Mouse (Mus musculus): Measurements from ENCODE around the gene Nfkb2. TPM values are rescaled to one million over a fixed set of nuclear protein-coding genes. Genes with fewer than 3 reads are reported as not detected.

Nfkb2 gene
- polyA plus RNA-seq, 1 experiment from 2014 or later = 7.7 TPM

DNA sequence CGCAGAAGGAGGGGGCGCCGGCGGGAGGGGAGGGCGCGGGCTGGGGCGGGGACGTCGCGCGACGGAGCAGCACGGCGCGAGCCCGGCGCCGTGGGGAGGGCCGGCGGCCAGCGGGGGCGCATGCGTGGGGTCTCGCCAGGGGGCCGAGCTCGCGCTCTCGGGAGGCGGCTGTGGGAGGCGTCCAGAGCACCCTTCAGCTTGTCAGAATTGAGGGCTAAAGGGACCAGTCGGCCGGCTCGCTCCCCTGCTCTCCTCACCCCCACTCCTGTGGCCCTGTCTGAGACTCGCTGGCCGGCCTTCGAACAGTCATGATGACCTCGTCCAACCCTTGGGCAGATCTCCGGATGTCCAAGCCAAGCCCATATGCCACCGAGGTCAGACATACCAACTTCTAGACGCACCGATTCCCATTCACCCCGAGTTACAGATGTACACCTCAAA, 13.9 kb downstream of the Nfkb2 start:
- H3K4me1 ChIP-seq (ENCODE audit: insufficient read depth) = no peaks in the 10 kb centered on the region

GRCm38 (mm10) chr19:46318586-46319378, 14.7 kb downstream of the Nfkb2 start:
- no peaks in the 10 kb centered on the region for H3K4me1 ChIP-seq (ENCODE audit: insufficient read depth)
- H3K27me3 ChIP-seq (ENCODE audit: insufficient read depth, low read length) = peaks cover 93% of the 10 kb centered on the region
- H3K9ac ChIP-seq = no peak overlapping the region
- H3K4me2 ChIP-seq = peak overlapping the region; percentile 72
- H3K4me3 ChIP-seq (ENCODE audit: low read depth, low read length) = peak overlapping the region; percentile 46
- 10% methylated on average over 16 of the region's 16 CpGs for WGBS
- no peak overlapping the region for H3K27ac ChIP-seq (ENCODE audit: low read depth)
- H3K9me3 ChIP-seq (ENCODE audit: low read depth, low read length) = no peaks in the 10 kb centered on the region
- ATAC-seq (ENCODE audit: insufficient read depth) (no peak), DNase-seq (peak; percentile 71)
- no peak for TF ChIP-seq CTCF (IDR thresholded peaks at IDR 0.05; ENCODE audit: low read depth)
- no peaks in the 10 kb centered on the region for H3K36me3 ChIP-seq (ENCODE audit: insufficient read depth)

More for the DNA sequence above, 13.9 kb downstream of the Nfkb2 start:
- H3K36me3 ChIP-seq (ENCODE audit: insufficient read depth) = no peaks in the 10 kb centered on the region
- peak overlapping the region; percentile 41; the same call in 1 of the 2 replicates for H3K9ac ChIP-seq
- H3K27ac ChIP-seq (ENCODE audit: low read depth) = no peak overlapping the region
- peak overlapping the region; percentile 72 for H3K4me2 ChIP-seq
- peaks cover 86% of the 10 kb centered on the region for H3K27me3 ChIP-seq (ENCODE audit: insufficient read depth, low read length)
- WGBS = 1% methylated on average over 37 of the region's 42 CpGs
- H3K9me3 ChIP-seq (ENCODE audit: low read depth, low read length) = no peaks in the 10 kb centered on the region
- ATAC-seq (ENCODE audit: insufficient read depth) = peak; percentile 9; the same call in 1 of the 2 replicates
- TF ChIP-seq CTCF (IDR thresholded peaks at IDR 0.05; ENCODE audit: low read depth) = no peak
- peak overlapping the region; percentile 46 for H3K4me3 ChIP-seq (ENCODE audit: low read depth, low read length)
- DNase-seq = peak; percentile 26

DNA sequence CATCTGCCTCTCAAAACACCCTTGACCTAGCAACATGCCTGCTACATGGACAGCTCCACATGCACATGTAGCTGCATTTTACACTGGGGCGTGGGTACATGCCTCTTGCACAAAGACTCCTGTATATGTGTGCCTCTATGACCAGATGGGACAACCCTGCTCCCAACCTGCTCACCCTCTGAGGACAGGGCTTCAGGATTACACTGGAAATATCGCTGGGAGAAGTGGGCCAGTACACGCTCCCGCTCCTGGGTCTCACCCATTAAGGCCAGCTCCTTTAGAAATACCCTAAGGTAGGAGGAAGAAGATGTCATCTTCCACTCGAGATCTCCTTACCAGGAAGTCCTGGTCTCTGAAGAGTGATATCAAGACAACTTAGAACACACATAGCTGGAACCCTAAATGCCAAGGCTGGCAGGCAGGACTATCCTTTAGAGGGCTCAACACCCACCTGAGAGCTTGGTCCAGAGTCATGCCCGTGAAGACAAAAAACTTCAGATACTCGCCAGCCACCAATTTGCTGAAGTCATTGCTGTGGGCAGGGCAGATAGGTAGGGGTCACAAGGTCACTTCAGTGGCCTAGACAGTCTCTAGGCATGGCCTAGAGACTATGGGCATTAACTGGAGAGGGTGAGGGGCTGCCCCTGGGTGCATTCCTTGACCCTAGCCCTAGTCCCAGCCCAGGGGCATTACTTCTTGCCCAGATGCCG, 16.1 kb downstream of the Nfkb2 start:
- no peaks in the 10 kb centered on the region for H3K9me3 ChIP-seq (ENCODE audit: low read depth, low read length)
- H3K4me1 ChIP-seq (ENCODE audit: insufficient read depth) = no peaks in the 10 kb centered on the region
- no peak overlapping the region for H3K9ac ChIP-seq
- no peak overlapping the region for H3K4me3 ChIP-seq (ENCODE audit: low read depth, low read length)
- H3K4me2 ChIP-seq = no peak overlapping the region
- peaks cover 93% of the 10 kb centered on the region for H3K27me3 ChIP-seq (ENCODE audit: insufficient read depth, low read length)
- DNase-seq (no peak), ATAC-seq (ENCODE audit: insufficient read depth) (no peak)
- no peak overlapping the region for H3K27ac ChIP-seq (ENCODE audit: low read depth)
- TF ChIP-seq CTCF (IDR thresholded peaks at IDR 0.05; ENCODE audit: low read depth) = no peak
- no peaks in the 10 kb centered on the region for H3K36me3 ChIP-seq (ENCODE audit: insufficient read depth)
- 73% methylated on average over 8 of the region's 8 CpGs for WGBS

DNA sequence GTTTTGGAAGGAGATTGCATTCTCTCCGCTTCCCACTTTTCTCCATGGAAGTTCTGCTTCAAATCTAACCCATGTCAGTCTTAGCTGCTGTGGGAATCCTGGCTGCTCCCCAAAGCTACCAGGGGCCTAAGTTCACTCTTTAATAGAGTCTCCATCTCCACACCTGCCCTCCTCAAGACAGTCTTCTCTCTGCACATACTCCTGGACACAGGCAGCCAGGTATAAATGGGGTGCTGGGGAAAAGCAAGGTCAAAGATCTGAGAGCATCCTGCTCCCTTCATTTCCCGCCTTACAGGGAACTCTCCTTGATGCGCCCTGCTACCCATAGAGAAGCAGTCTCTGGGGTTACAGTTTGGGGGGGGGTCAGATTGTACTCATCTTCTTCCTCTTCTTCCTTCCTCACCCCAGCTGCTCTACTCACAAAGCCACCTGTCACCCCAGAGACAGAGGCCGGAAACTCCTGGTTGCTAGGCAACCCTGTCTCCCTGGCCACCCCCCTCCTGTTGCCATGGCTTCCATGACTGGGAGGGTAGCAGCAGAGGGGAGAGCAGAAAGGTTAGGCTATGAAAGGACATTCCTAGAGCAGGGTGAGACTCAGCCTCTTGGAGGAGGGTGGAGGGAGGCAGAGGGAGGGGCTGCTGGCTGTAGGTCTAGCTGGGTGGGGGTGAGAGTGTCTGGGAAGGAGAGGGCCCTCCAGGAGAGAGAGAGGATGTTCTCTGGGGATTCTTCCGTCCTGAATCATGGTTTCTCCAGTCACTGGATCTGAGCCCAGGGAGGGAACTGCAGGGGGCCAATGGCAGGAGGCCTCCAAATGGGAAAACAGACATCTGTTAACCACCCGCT, 17.2 kb downstream of the Nfkb2 start:
- DNase-seq = no peak
- no peak for ATAC-seq (ENCODE audit: insufficient read depth)
- WGBS = 26% methylated on average over 6 of the region's 6 CpGs
- Histone ChIP-seq H3K9ac (no peak overlapping the region), H3K27ac (ENCODE audit: low read depth) (no peak overlapping the region), H3K4me2 (no peak overlapping the region), H3K4me3 (ENCODE audit: low read depth, low read length) (no peak overlapping the region), H3K9me3 (ENCODE audit: low read depth, low read length) (no peaks in the 10 kb centered on the region), H3K36me3 (ENCODE audit: insufficient read depth) (no peaks in the 10 kb centered on the region), H3K27me3 (ENCODE audit: insufficient read depth, low read length) (peaks cover 95% of the 10 kb centered on the region), H3K4me1 (ENCODE audit: insufficient read depth) (no peaks in the 10 kb centered on the region)
- TF ChIP-seq CTCF (IDR thresholded peaks at IDR 0.05; ENCODE audit: low read depth) = no peak

GRCm38 (mm10) chr19:46322144-46322995, 18.2 kb downstream of the Nfkb2 start:
- TF ChIP-seq CTCF (IDR thresholded peaks at IDR 0.05; ENCODE audit: low read depth) = no peak
- Histone ChIP-seq H3K27ac (ENCODE audit: low read depth) (no peak overlapping the region), H3K4me3 (ENCODE audit: low read depth, low read length) (no peak overlapping the region), H3K36me3 (ENCODE audit: insufficient read depth) (no peaks in the 10 kb centered on the region), H3K4me2 (no peak overlapping the region), H3K9me3 (ENCODE audit: low read depth, low read length) (no peaks in the 10 kb centered on the region), H3K9ac (no peak overlapping the region), H3K27me3 (ENCODE audit: insufficient read depth, low read length) (peaks cover 95% of the 10 kb centered on the region), H3K4me1 (ENCODE audit: insufficient read depth) (peaks cover 2% of the 10 kb centered on the region; the same call in 1 of the 2 replicates)
- 40% methylated on average over 11 of the region's 11 CpGs for WGBS
- ATAC-seq (ENCODE audit: insufficient read depth) (no peak), DNase-seq (no peak)

- no peak for TF ChIP-seq CTCF (IDR thresholded peaks at IDR 0.05; ENCODE audit: low read depth)
- H3K36me3 ChIP-seq (ENCODE audit: insufficient read depth) = no peaks in the 10 kb centered on the region
- peaks cover 93% of the 10 kb centered on the region for H3K27me3 ChIP-seq (ENCODE audit: insufficient read depth, low read length)
- no peak overlapping the region for H3K4me2 ChIP-seq
- no peak overlapping the region for H3K4me3 ChIP-seq (ENCODE audit: low read depth, low read length)
- no peaks in the 10 kb centered on the region for H3K9me3 ChIP-seq (ENCODE audit: low read depth, low read length)
- ATAC-seq (ENCODE audit: insufficient read depth) (no peak), DNase-seq (no peak)
- peaks cover 7% of the 10 kb centered on the region; the same call in 1 of the 2 replicates for H3K4me1 ChIP-seq (ENCODE audit: insufficient read depth)
- H3K9ac ChIP-seq = no peak overlapping the region
- no peak overlapping the region for H3K27ac ChIP-seq (ENCODE audit: low read depth)
- WGBS = 64% methylated on average over 13 of the region's 13 CpGs
Measured at GRCm38 (mm10) chr19:46322996-46323572, 19.0 kb downstream of the Nfkb2 start.
